Mouse (Mus musculus): ENCODE data around the gene Atf2. TPM values are rescaled to one million over a fixed set of nuclear protein-coding genes. Genes with fewer than 3 reads are reported as not detected.
A peak's percentile ranks its signal among the peaks of the same experiment; 100 is the strongest.

The Atf2 gene
- polyA plus RNA-seq, 1 experiment from 2014 or later: 97.1 TPM

DNA sequence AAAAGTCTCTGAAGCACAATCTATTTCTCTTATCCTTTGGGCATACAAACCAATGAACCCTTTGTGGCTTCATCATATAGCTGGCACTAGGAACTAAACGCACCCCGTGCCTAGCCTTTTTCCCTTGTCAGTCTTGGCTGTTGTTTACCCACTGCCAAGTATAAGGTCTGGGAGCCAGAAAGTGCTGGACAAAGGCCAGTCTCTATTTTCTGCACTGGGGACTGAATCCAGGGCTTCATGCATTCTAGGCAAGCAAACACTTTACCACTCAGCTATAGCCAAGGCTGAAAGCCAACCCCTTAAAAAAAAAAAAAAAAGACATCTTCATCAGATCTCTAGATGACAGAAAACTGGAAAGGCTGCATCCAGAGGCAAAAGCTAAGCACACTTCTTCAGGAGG, 102.1 kb downstream of the Atf2 start:
- ATAC-seq: peak; percentile 95
- no peaks in the 10 kb centered on the region for H3K36me3 ChIP-seq (ENCODE audit: control insufficient read depth, insufficient read depth, low read length)
- H3K27me3 ChIP-seq (replicated peaks; ENCODE audit: control insufficient read depth, insufficient read depth, low read length): no peaks in the 10 kb centered on the region
- no peak overlapping the region for H3K4me2 ChIP-seq (ENCODE audit: low read length)
- H3K27ac ChIP-seq (ENCODE audit: low read depth, low read length): no peak overlapping the region
- no peaks in the 10 kb centered on the region for H3K4me1 ChIP-seq (ENCODE audit: control insufficient read depth, insufficient read depth, low read depth, low read length)
- no peak overlapping the region for H3K9ac ChIP-seq (ENCODE audit: low read depth, low read length)
- no peak overlapping the region for H3K4me3 ChIP-seq (ENCODE audit: low read length)
- no peaks in the 10 kb centered on the region for H3K9me3 ChIP-seq (ENCODE audit: control insufficient read depth, low read length)
- WGBS: 70% methylated on average over 2 of the region's 2 CpGs

GRCm38 (mm10) chr2:73788395-73788794, 104.0 kb downstream of the Atf2 start:
- Histone ChIP-seq H3K9ac (ENCODE audit: low read depth, low read length) (no peak overlapping the region), H3K27ac (ENCODE audit: low read depth, low read length) (no peak overlapping the region), H3K9me3 (ENCODE audit: control insufficient read depth, low read length) (no peaks in the 10 kb centered on the region; the same call in 1 of the 2 replicates), H3K36me3 (ENCODE audit: control insufficient read depth, insufficient read depth, low read length) (no peaks in the 10 kb centered on the region), H3K4me2 (ENCODE audit: low read length) (no peak overlapping the region), H3K4me3 (ENCODE audit: low read length) (no peak overlapping the region), H3K27me3 (replicated peaks; ENCODE audit: control insufficient read depth, insufficient read depth, low read length) (no peaks in the 10 kb centered on the region), H3K4me1 (ENCODE audit: control insufficient read depth, insufficient read depth, low read depth, low read length) (no peaks in the 10 kb centered on the region)
- ATAC-seq: no peak
- WGBS: 85% methylated on average over 6 of the region's 6 CpGs

DNA sequence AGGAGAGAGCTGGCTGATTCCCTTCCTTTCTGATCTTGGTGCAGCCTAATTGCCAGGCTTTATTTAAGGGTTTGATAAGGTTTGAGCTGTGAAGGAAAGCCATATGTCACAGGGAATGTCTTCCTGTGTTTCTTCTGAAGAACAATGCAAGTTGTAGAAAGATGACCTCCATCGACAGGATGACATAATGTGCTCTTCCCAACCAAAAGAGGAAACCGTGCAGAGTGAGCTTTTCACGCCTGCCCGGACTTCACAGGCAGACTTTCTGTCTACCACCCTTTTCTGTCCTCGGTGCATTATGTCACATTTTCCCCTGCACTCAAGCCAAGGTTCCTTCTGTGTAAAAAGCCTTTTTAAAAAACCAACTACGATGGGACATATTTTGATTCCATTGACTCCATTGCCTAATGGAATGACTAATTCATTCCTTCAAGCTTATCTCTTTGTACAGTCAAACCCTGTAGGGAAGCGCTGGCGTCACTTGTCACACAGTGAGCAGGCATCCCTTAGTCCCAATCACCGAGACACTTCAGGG, 110.0 kb downstream of the Atf2 start:
- WGBS: 41% methylated on average over 9 of the region's 9 CpGs
- Histone ChIP-seq H3K4me2 (ENCODE audit: low read length) (no peak overlapping the region), H3K36me3 (ENCODE audit: control insufficient read depth, insufficient read depth, low read length) (no peaks in the 10 kb centered on the region), H3K4me3 (ENCODE audit: low read length) (no peak overlapping the region), H3K27ac (ENCODE audit: low read depth, low read length) (no peak overlapping the region), H3K9ac (ENCODE audit: low read depth, low read length) (no peak overlapping the region), H3K4me1 (ENCODE audit: control insufficient read depth, insufficient read depth, low read depth, low read length) (peaks cover 2% of the 10 kb centered on the region), H3K27me3 (replicated peaks; ENCODE audit: control insufficient read depth, insufficient read depth, low read length) (no peaks in the 10 kb centered on the region), H3K9me3 (ENCODE audit: control insufficient read depth, low read length) (no peaks in the 10 kb centered on the region; the same call in 1 of the 2 replicates)
- ATAC-seq: no peak

DNA sequence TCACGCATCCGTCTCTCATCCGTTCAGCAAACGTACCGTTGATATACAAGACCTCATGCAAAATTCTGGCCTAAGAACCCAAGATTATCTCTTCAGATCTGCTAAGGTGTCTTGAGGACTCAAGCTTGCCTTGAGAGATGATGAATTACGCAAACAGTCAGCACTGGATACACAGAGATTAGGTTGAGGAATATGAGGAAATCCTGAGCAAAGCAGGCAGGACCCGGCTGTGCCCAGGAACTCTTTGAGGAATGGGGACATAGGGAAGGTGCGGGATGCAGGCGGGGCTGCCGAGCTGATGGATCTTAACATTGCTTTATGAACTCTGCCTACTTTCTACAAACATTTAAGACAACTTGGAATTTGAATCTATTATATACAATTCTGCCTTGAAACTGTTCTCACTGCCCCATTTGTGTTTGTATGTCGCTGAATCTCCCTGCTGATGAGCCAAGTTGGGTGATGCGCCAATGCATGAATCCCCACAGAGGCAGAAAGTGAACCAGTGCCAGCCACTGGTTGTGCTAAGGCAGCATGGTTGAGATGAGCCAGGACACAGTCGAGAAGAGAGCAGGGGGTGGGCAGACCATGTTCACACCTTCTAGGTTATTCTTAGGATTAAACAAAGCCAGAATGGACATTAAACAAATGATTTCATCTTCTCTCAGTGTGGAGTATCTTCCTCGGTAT, 112.0 kb downstream of the Atf2 start:
- H3K27ac ChIP-seq (ENCODE audit: low read depth, low read length): no peak overlapping the region
- no peak for ATAC-seq
- H3K36me3 ChIP-seq (ENCODE audit: control insufficient read depth, insufficient read depth, low read length): no peaks in the 10 kb centered on the region
- H3K4me2 ChIP-seq (ENCODE audit: low read length): no peak overlapping the region
- H3K9ac ChIP-seq (ENCODE audit: low read depth, low read length): no peak overlapping the region
- WGBS: 67% methylated on average over 14 of the region's 14 CpGs
- H3K4me1 ChIP-seq (ENCODE audit: control insufficient read depth, insufficient read depth, low read depth, low read length): peaks cover 2% of the 10 kb centered on the region
- H3K9me3 ChIP-seq (ENCODE audit: control insufficient read depth, low read length): no peaks in the 10 kb centered on the region; the same call in 1 of the 2 replicates
- H3K4me3 ChIP-seq (ENCODE audit: low read length): no peak overlapping the region
- H3K27me3 ChIP-seq (replicated peaks; ENCODE audit: control insufficient read depth, insufficient read depth, low read length): no peaks in the 10 kb centered on the region

GRCm38 (mm10) chr2:73779796-73780195, 112.6 kb downstream of the Atf2 start:
- Histone ChIP-seq H3K36me3 (ENCODE audit: control insufficient read depth, insufficient read depth, low read length) (no peaks in the 10 kb centered on the region), H3K4me3 (ENCODE audit: low read length) (no peak overlapping the region), H3K9ac (ENCODE audit: low read depth, low read length) (no peak overlapping the region), H3K4me2 (ENCODE audit: low read length) (peak overlapping the region; percentile 10; the same call in 1 of the 2 replicates), H3K27me3 (replicated peaks; ENCODE audit: control insufficient read depth, insufficient read depth, low read length) (no peaks in the 10 kb centered on the region), H3K27ac (ENCODE audit: low read depth, low read length) (no peak overlapping the region), H3K9me3 (ENCODE audit: control insufficient read depth, low read length) (no peaks in the 10 kb centered on the region; the same call in 1 of the 2 replicates), H3K4me1 (ENCODE audit: control insufficient read depth, insufficient read depth, low read depth, low read length) (peaks cover 2% of the 10 kb centered on the region)
- no peak for ATAC-seq
- 21% methylated on average over 7 of the region's 7 CpGs for whole genome bisulfite sequencing

DNA sequence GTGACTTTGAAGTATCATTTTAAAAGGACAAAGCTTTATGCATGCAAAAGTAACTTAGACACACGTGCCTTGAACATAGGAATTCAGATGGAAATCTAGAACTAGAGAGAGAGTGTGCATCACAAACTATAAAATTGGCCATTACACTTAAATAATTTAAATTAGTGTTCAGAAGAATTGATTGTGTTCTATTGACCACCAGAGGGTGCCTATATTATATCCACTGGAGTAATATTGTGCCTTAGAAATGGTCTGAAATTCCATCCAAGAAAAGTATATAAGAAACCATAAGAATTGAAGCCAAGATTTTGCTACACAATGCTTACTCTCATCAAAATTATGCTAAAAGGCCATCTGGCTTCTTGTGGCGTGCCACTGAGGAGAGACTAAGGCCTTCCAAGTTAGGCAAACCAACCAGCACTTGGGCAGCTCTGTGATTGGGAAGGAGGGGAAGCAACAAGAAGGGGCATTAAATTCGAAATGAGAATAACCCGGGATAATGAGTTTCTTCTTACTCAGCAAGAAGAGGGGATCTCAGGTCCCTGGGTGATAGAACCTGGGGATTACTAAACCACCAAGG, 113.3 kb downstream of the Atf2 start:
- no peak for ATAC-seq
- Histone ChIP-seq H3K4me3 (ENCODE audit: low read length) (no peak overlapping the region), H3K4me1 (ENCODE audit: control insufficient read depth, insufficient read depth, low read depth, low read length) (peaks cover 2% of the 10 kb centered on the region), H3K4me2 (ENCODE audit: low read length) (no peak overlapping the region), H3K9ac (ENCODE audit: low read depth, low read length) (no peak overlapping the region), H3K27ac (ENCODE audit: low read depth, low read length) (no peak overlapping the region), H3K9me3 (ENCODE audit: control insufficient read depth, low read length) (no peaks in the 10 kb centered on the region), H3K36me3 (ENCODE audit: control insufficient read depth, insufficient read depth, low read length) (no peaks in the 10 kb centered on the region), H3K27me3 (replicated peaks; ENCODE audit: control insufficient read depth, insufficient read depth, low read length) (no peaks in the 10 kb centered on the region)
- 50% methylated on average over 4 of the region's 4 CpGs for WGBS

DNA sequence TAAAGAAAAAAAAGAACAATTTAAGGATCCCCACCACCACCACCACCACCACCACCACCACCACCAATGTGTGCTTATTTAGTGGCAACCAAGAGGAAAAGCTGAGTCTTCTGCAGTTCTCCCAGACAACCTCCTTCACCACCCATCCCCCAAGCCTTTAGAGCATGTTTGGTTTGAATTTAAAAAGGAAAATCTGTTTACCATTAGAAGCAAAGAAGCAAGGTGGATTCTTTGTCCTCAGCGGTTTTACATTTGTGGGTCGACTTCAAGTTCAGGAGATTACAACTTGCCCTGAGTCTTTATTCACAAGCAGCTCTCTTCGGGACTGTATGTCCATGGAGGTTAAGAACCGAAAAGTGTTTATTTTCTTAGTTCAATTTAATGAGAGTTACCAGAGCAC, 115.5 kb downstream of the Atf2 start:
- no peaks in the 10 kb centered on the region for H3K36me3 ChIP-seq (ENCODE audit: control insufficient read depth, insufficient read depth, low read length)
- peaks cover 8% of the 10 kb centered on the region for H3K4me1 ChIP-seq (ENCODE audit: control insufficient read depth, insufficient read depth, low read depth, low read length)
- no peak overlapping the region for H3K27ac ChIP-seq (ENCODE audit: low read depth, low read length)
- no peak overlapping the region for H3K9ac ChIP-seq (ENCODE audit: low read depth, low read length)
- peak overlapping the region; percentile 13 for H3K4me2 ChIP-seq (ENCODE audit: low read length)
- WGBS: 39% methylated on average over 4 of the region's 4 CpGs
- H3K9me3 ChIP-seq (ENCODE audit: control insufficient read depth, low read length): no peaks in the 10 kb centered on the region
- no peaks in the 10 kb centered on the region for H3K27me3 ChIP-seq (replicated peaks; ENCODE audit: control insufficient read depth, insufficient read depth, low read length)
- no peak for ATAC-seq
- H3K4me3 ChIP-seq (ENCODE audit: low read length): no peak overlapping the region

- Histone ChIP-seq H3K4me3 (ENCODE audit: low read length) (peak overlapping the region; percentile 82), H3K4me1 (ENCODE audit: control insufficient read depth, insufficient read depth, low read depth, low read length) (peaks cover 8% of the 10 kb centered on the region), H3K9me3 (ENCODE audit: control insufficient read depth, low read length) (no peaks in the 10 kb centered on the region), H3K36me3 (ENCODE audit: control insufficient read depth, insufficient read depth, low read length) (no peaks in the 10 kb centered on the region), H3K9ac (ENCODE audit: low read depth, low read length) (peak overlapping the region; percentile 86), H3K27me3 (replicated peaks; ENCODE audit: control insufficient read depth, insufficient read depth, low read length) (no peaks in the 10 kb centered on the region), H3K27ac (ENCODE audit: low read depth, low read length) (peak overlapping the region; percentile 92), H3K4me2 (ENCODE audit: low read length) (peak overlapping the region; percentile 68)
- peak; percentile 12; the same call in 1 of the 2 replicates for ATAC-seq
- WGBS: under 1% methylated on average over 22 of the region's 22 CpGs
Observed at GRCm38 (mm10) chr2:73775683-73776310, 116.6 kb downstream of the Atf2 start.
